In genomic region chr16:48736890-48737289, GRCm38 (mm10) we compare ENCODE assay signal across 29 mouse cellular contexts. TPM values are rescaled to one million over a fixed set of nuclear protein-coding genes. Genes with fewer than 3 reads are reported as not detected.
DNase-seq lines count a peak whose midpoint lies in the region; ATAC-seq and TF ChIP-seq lines count a peak whose summit lies in the region.
"Had no signal": no experiment of that assay in that cellular context is flagged by ENCODE, and none has a peak within 500 bp of the region (broad histone marks: within the 10 kb centered on the region; RNA-seq: fewer than 3 reads in every experiment).

No protein-coding gene starts in this region.

- intact Hi-C loops in left cerebral cortex, postnatal 14 days (cut with DNase I), result no loop called here

- dilution Hi-C loops in CH12.LX (cut with MboI; ENCODE audit: extremely low pct_ligation_motif_present, extremely low pct_unique_long_range_greater_than_20kb, low sequenced_read_pairs), result no loop called here

- no peaks in the 10 kb centered on the region for H3K27me3 ChIP-seq in CH12.LX (replicated peaks)
- H3K27me3 ChIP-seq in hindbrain, embryonic 12.5 days, result no peaks in the 10 kb centered on the region
- H3K27me3 ChIP-seq: Patski had no signal

- H3K4me1 ChIP-seq in CH12.LX (ENCODE audit: control insufficient read depth in 1 of 2, insufficient read depth in 2 of 2), result peaks cover 4 to 13% of the 10 kb centered on the region in 2 experiments; a peak in 2 of 4 replicates
- peaks cover 9% of the 10 kb centered on the region for H3K4me1 ChIP-seq in embryonic fibroblast, embryonic 13.5 days (ENCODE audit: control insufficient read depth, insufficient read depth, low read length)
- no peaks in the 10 kb centered on the region for H3K4me1 ChIP-seq in hindbrain, embryonic 12.5 days

- peaks cover 26% of the 10 kb centered on the region for H3K9me3 ChIP-seq in CH12.LX (replicated peaks; ENCODE audit: low read length)
- H3K9me3 ChIP-seq in hindbrain, embryonic 12.5 days (replicated peaks), result no peaks in the 10 kb centered on the region
- H3K9me3 ChIP-seq: G1E had no signal

- H3K4me2 ChIP-seq in CH12.LX (ENCODE audit: insufficient read depth, low read depth, poor library complexity, severe bottlenecking), result no peak overlapping the region
- no peak overlapping the region for H3K4me2 ChIP-seq in hindbrain, embryonic 12.5 days (replicated peaks)

- no peak overlapping the region for H3K4me3 ChIP-seq in CH12.LX (replicated peaks in 1 of 3; ENCODE audit: low read depth in 2 of 3, low read length in 2 of 3, poor library complexity in 1 of 3)
- H3K4me3 ChIP-seq in embryonic fibroblast, embryonic 13.5 days (ENCODE audit: insufficient read depth, low read length), result no peak overlapping the region
- H3K4me3 ChIP-seq in hindbrain, embryonic 12.5 days, result no peak overlapping the region

- DNase-seq in A20 (ENCODE audit: low read depth, low spot score) (peak; percentile 71), CH12.LX (ENCODE audit: extremely low read depth) (peak; percentile 13), NIH3T3 (ENCODE audit: low read depth) (peak; percentile 5)
- no peak for DNase-seq in left cerebral cortex, postnatal 14 days (ENCODE audit: low spot score in 2 of 2)
- no peak for DNase-seq in lung, postnatal 25 days (ENCODE audit: low spot score)
- DNase-seq in right cerebral cortex, postnatal 14 days, result no peak
- DNase-seq: adrenal gland, adult 2 months; adrenal gland, adult 8-10 months; adrenal gland, postnatal 10 days; adrenal gland, postnatal 14 days; adrenal gland, postnatal 25 days; adrenal gland, postnatal 36 days; B cell, adult 2 months; cerebellum, adult 11 months; cerebellum, adult 11-12 months; cerebellum, adult 18-20 months; cerebellum, adult 2 months; cerebellum, adult 8-10 months had no signal

- no peaks in the 10 kb centered on the region for H3K79me2 ChIP-seq in CH12.LX (replicated peaks; ENCODE audit: control insufficient read depth, extremely low read depth, insufficient read depth, poor library complexity, severe bottlenecking)

- no peak overlapping the region for H3K27ac ChIP-seq in CH12.LX (ENCODE audit: insufficient read depth, low read depth)
- peak overlapping the region; percentile 100 for H3K27ac ChIP-seq in embryonic fibroblast, embryonic 13.5 days (ENCODE audit: insufficient read depth, low read length)
- H3K27ac ChIP-seq in hindbrain, embryonic 12.5 days, result no peak overlapping the region

- TF ChIP-seq EP300 in CH12.LX (IDR thresholded peaks at IDR 0.05; ENCODE audit: low read length), result peak; percentile 91

- WGBS in hindbrain, embryonic 12.5 days, result 88% methylated on average over 3 of the region's 3 CpGs

- TF ChIP-seq POLR2A in CH12.LX (IDR thresholded peaks at IDR 0.05; ENCODE audit: low read depth, low read length), result no peak
- TF ChIP-seq POLR2A in embryonic fibroblast, embryonic 13.5 days (IDR thresholded peaks at IDR 0.05; ENCODE audit: low read depth, low read length), result no peak

- TF ChIP-seq CTCF in CH12.LX (conservative IDR thresholded peaks at IDR 0.05 in 1 of 2, IDR thresholded peaks at IDR 0.05 in 1 of 2; ENCODE audit: low read depth in 2 of 2, low read length in 2 of 2), result no peak
- no peak for TF ChIP-seq CTCF in embryonic fibroblast, embryonic 13.5 days (IDR thresholded peaks at IDR 0.05; ENCODE audit: borderline replicate concordance, insufficient read depth, low read length)

- no peak for TF ChIP-seq RAD21 in CH12.LX (IDR thresholded peaks at IDR 0.05; ENCODE audit: low read depth, low read length)

- H3K9ac ChIP-seq in CH12.LX (ENCODE audit: insufficient read depth, low read depth), result no peak overlapping the region
- no peak overlapping the region for H3K9ac ChIP-seq in hindbrain, embryonic 12.5 days

- ATAC-seq in hindbrain, embryonic 12.5 days (ENCODE audit: low FRiP score), result no peak
- ATAC-seq: activated CD4-positive, CD25-positive, alpha-beta regulatory T cell, adult 4 months; CD4-positive, CD25-positive, alpha-beta regulatory T cell, adult 4 months; Patski had no signal

- H3K36me3 ChIP-seq in CH12.LX (replicated peaks in 1 of 2; ENCODE audit: control insufficient read depth in 1 of 2, insufficient read depth in 1 of 2, low read length in 1 of 2), result no peaks in the 10 kb centered on the region
- no peaks in the 10 kb centered on the region for H3K36me3 ChIP-seq in hindbrain, embryonic 12.5 days
- H3K36me3 ChIP-seq: G1E had no signal

- in situ Hi-C loops in CH12.LX (cut with MboI; ENCODE audit: low pct_ligation_motif_present, low pct_unique_long_range_greater_than_20kb, low sequenced_read_pairs), result no loop called here

TF ChIP-seq in CH12.LX, 34 proteins besides CTCF, POLR2A, EP300 and RAD21:
- no peak for TF ChIP-seq ELF1 (IDR thresholded peaks at IDR 0.05; ENCODE audit: low read depth, low read length)
- TF ChIP-seq BHLHE40 (IDR thresholded peaks at IDR 0.05; ENCODE audit: low read depth, low read length), result peak; percentile 43; the same call in 1 of the 2 replicates
- TF ChIP-seq JUND (conservative IDR thresholded peaks at IDR 0.05; ENCODE audit: low read depth, low read length), result peak; percentile 37; the same call in 1 of the 2 replicates
- TF ChIP-seq IRF4 (IDR thresholded peaks at IDR 0.05; ENCODE audit: low read depth, low read length), result peak; percentile 91
- peak; percentile 43; the same call in 1 of the 2 replicates for TF ChIP-seq MEF2A (IDR thresholded peaks at IDR 0.05; ENCODE audit: borderline replicate concordance, low read depth, low read length)
- 0 out of 2 replicates have a peak, but pooled peaks have one; percentile 49 for TF ChIP-seq RCOR1 (conservative IDR thresholded peaks at IDR 0.05; ENCODE audit: low read depth, low read length)
- peak; percentile 53; the same call in 1 of the 2 replicates for TF ChIP-seq TCF12 (IDR thresholded peaks at IDR 0.05; ENCODE audit: low read depth, low read length)
- TF ChIP-seq CHD2 (IDR thresholded peaks at IDR 0.05; ENCODE audit: low read length), result peak; percentile 31; the same call in 1 of the 2 replicates
- TF ChIP-seq ETS1 (conservative IDR thresholded peaks at IDR 0.05; ENCODE audit: low read depth, low read length), result peak; percentile 44; the same call in 1 of the 2 replicates
- 0 out of 2 replicates have a peak, but pooled peaks have one; percentile 39 for TF ChIP-seq SIN3A (IDR thresholded peaks at IDR 0.05; ENCODE audit: low read length)
- TF ChIP-seq JUN (IDR thresholded peaks at IDR 0.05; ENCODE audit: insufficient read depth, low read depth, low read length), result 0 out of 2 replicates have a peak, but pooled peaks have one; percentile 9
- no peak for TF ChIP-seq POLR2AphosphoS2 (IDR thresholded peaks at IDR 0.05; ENCODE audit: low read depth, low read length)
- no peak for TF ChIP-seq ZNF384 (IDR thresholded peaks at IDR 0.05; ENCODE audit: low read depth, low read length)

RNA-seq across cellular contexts. Expression of gene Trat1, which starts 34.9 kb away (rescaled TPM):
- not detected in 2 replicates for total RNA-seq in CH12.LX (2012; rRNA removed)
- total RNA-seq in CH12.LX (2014; rRNA removed), result not detected in 2 replicates
- polyA plus RNA-seq in CH12.LX (2012; ENCODE audit: insufficient read length, low read depth), result not detected in 2 replicates
- polyA plus RNA-seq in embryonic fibroblast, embryonic 13.5 days (2011; ENCODE audit: insufficient read length, low read depth, missing spikeins), result not detected in 2 replicates
- under 1 TPM; 0.07 to 0.38 TPM for total RNA-seq in left cerebral cortex, postnatal 14 days (2021)
- polyA plus RNA-seq in hindbrain, embryonic 12.5 days (2016; fragmentation: Nextera tagmentation; extraction: Ambion mirVana), result not detected in 2 replicates
- total RNA-seq: adrenal gland, adult 18-20 months; adrenal gland, adult 2 months; adrenal gland, postnatal 14 days; adrenal gland, postnatal 36 days; adrenal gland, postnatal 4 days; ES-E14; MEL had no signal
- polyA plus RNA-seq: adrenal gland, adult 2 months; C2C12; G1E; Patski had no signal

Comparison
In these comparisons a context has a peak if more than half of its experiments do, and no peak if none do; other contexts are left out.
1. DNase-seq: peak in A20 (single experiment), CH12.LX (single experiment) and NIH3T3 (single experiment); none in left cerebral cortex, postnatal 14 days (0 of 2), lung, postnatal 25 days (single experiment) and right cerebral cortex, postnatal 14 days (single experiment).